Mouse (Mus musculus) cerebellum, postnatal 36 days (tissue): ENCODE measurements at regions not wholly inside any gene's neighbourhood (a gene's known extent, or its start where the extent isn't known, plus 50 kb on each side); places are given as distances from the start of the nearest gene placed in this dataset.
"Not testable (repeated sequence)": the region's sequence is repeated elsewhere in the genome, so short reads cannot be mapped to it uniquely, and the experiment has no call there.

ENCODE experiments used
- DNase-seq, 2 experiments: peaks; one replicate each; pipeline ENCODE4 v3.0.0; 2021 to 2022; ENCODE audit warnings: mixed read lengths in 2 of 2

DNA sequence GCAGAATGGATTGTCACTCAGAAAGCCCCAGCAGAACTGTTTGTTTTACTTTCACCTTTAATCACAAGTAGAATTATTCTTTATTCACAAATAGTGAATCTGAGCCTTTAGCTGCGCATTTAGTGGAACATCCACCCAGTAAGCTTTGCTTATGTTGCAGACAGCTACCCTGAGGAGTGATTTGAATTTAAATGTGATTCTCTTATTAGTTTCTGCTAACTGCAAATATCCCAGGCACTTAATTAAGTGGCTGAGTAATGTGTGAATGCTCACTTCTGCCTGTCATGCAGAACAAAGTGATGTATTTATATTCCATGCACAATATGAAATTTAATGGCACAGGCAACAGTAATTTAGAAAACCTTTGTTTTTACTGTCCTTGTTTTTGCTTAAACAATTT is 344.4 kb upstream of the Nova1 start:
- DNase-seq = no peak

DNA sequence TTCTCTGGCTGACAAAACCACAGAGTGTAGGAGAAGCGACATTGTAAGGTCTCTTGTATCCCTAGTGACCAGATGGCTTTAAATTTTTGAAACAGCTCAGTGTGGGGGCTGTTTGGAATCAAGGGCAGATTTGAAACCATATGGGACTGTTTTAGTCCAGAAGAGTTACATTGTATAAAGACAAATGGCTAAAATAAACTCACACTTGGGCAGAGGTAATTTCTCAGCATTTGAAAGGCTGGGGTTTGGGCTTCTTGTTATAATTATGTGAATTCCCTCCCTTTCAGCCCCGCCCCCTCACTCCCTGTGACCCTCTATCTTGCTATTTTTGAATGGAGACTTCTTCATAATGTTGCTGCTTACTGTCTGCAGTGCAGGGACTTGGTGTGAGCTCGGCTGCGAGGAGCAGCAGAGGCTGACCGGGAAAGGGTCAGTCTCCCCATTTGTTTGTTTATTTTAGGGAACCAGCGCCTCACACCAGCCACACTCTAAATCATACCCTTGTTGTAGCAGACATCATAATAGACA is 344.0 kb upstream of the Nova1 start:
- peak; percentile 47 to 64 for DNase-seq

DNA sequence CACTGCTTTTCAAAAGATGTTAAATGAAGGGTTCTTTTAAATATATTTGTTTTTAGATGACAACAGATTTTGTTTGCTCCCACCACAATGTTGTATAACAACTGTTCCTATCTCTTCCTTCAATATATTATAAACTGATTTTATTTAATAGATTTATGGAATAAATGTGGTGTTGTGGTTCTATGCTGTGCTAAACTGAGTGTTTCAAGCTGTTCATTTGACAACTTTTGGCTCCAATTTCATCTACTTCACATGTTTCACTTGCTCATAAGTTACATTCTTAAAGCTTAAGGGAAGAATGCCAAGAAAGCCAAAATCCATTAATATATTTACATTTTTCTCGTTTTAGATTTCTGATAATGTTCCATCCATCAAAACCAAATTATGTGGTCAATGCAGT is 341.9 kb upstream of the Nova1 start:
- DNase-seq = no peak

- not testable (repeated sequence) for DNase-seq
Observed at GRCm38 (mm10) chr12:47155916-47156315, 337.2 kb upstream of the Nova1 start.

GRCm38 (mm10) chr12:47140677-47141076 is 321.9 kb upstream of the Nova1 start:
- DNase-seq = no peak

DNA sequence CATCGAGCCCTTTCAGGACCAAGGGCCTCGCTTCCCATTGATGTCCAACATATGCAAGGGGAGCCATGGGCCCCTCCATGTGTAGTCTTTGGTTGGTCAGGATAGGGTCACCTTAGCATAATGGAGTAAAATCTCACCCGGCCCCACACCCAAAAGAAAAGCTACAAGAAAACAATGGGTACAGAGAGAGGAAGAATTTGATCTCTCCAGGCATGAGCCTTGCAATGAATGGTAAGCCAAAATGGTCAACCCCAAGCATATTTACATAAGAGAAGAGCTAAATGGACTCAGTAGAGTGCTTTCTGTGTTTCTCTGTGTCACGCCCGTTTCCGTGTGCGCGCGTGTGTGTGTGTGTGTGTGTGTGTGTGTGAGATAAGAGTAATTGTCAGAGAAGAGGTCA is 311.1 kb upstream of the Nova1 start:
- no peak for DNase-seq

- DNase-seq = no peak
Observed at GRCm38 (mm10) chr12:47128596-47128995, 309.9 kb upstream of the Nova1 start.

DNA sequence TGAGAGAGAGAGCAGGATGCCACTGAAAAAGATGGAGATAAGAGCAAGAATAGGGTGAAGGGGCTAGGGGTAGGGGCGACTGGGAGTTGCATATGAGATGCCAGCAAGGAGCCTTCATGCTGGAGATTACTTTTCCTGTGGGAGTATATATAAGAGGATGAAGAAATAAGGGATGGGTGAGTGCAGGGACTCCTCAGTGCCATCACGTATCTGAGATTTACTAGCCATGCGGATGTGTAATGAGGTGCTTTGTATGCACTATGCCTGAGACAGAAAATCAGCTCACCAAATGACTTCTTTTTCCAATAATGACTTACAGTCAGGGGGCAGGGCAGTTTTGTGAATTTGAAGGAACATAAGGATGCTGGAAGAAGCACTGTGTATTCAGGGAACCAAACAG is 302.7 kb upstream of the Nova1 start:
- no peak for DNase-seq

- DNase-seq = no peak
Observed at GRCm38 (mm10) chr12:47117504-47117903, 298.8 kb upstream of the Nova1 start.

- DNase-seq = no peak
Observed at GRCm38 (mm10) chr12:47089234-47089633, 270.5 kb upstream of the Nova1 start.

DNA sequence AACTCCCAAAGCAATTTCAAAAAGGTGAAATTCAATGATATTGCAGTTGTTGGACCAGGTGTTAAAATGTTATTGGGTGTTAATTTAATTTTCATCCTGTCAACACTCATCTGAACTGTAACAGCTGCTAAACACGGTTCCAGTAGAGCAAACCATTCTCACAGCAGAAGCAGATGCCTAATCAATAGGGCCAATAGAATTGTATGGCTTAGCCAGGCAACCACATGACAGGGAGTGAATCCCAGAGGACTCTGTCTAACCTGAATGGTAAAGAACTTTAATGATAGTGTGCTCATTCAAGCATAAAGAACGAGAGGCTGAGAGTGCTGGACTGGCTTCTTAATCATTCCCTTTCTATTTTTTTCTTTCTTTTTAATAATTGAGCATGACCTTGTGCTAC is 256.2 kb upstream of the Nova1 start:
- no peak for DNase-seq

DNA sequence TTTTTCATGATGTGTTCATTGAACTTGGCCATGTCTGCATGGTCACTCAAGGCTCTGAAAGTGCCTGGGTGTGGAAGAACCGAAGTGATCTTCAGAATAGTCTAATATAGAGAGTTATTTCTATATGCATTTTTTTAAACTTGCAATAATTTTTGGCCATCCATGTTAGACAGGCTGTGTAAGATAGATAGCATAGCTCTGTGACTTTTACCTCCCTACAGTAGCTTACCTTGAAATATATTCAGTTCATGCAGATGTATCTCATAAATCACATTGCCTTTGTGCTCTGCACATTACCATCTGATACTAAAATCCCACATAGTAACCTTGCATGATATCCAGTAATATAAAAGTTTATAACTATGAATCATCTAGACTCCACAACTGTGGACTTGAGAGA is 233.7 kb upstream of the Nova1 start:
- DNase-seq = no peak

- no peak for DNase-seq
Observed at GRCm38 (mm10) chr12:47020810-47021348, 202.2 kb upstream of the Nova1 start.

GRCm38 (mm10) chr12:46992343-46992742 is 173.6 kb upstream of the Nova1 start:
- no peak for DNase-seq

DNA sequence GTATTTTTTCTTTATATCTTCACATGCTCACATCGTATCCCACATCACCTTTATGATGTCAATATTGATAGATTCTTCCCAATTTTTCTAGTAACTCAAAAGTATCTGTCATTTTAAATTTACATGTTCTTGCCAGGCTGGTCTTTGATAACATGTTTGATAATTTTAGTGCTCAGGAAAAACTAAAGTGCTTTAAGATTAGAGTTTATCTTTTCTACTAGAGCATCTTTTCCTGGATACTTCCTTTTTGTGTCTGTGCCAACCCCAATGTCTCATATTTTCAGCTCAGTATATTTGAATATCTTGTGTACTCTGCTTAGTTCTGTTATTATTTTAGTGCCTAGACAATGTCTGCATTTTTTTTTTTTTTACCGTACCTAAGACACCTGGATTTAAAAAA is 170.2 kb upstream of the Nova1 start:
- DNase-seq = no peak

DNA sequence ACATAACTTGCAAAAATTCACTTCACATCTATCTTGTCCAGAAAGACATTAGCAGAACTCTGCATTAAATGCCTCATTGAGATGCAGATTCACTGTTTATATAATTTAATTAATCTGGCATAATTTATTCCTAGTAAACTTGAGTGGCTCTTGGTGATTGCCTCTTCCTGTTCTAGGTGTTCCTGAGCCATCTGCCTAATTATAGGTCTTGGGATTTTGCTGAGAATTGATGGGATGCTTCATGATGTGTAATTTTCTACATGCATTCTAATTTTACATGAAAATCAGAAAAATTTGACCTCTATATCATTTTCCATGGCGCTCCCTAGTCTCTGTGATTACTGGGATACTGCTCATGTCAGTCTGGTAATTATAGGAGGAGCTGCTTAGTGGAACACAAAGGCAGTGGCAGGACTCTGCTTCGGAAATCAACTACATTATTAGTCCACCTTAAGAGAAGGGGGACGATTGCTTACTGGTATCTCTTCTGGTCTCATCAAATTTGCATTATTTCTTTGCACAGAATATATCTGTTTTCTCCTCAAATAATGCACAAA is 131.6 kb upstream of the Nova1 start:
- DNase-seq = no peak

DNA sequence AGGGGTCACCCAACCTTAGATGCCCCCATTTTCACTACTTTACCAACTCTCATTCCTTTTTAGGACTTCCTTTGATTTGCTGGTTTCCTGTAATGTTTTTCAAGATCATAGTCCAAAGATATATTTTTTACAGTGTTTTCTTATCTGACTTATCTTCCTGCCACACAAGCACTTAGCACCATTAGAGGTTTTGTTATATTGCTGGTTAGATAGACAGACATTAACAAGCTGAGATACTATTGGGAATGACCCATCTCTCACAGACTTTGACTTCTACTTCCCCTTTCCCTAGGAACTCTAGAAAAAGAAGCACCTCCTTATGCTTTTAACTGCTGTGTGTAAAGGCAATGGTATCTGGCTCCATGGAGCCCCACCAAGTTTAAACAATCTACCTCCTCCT is 127.0 kb upstream of the Nova1 start:
- DNase-seq = no peak

DNA sequence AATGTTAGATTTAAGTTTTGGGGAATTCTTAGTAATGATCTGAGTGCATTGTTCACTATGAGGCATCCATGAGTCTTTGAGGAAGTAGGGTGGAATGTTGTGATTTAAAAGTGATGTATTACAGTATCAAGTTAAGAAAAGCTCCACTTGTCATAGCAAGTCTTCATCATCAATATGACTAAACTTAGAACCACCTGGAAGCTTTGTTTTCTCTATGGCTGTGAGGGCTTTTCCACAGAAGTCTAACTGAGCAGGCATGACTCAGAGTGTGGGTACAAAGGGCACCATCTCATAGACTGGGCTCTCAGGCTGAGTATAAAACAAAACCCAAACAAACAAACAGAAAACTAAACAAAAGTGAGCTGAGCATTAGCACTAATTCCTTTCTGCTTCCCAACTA is 112.4 kb upstream of the Nova1 start:
- DNase-seq = no peak

GRCm38 (mm10) chr12:46917286-46917685 is 98.6 kb upstream of the Nova1 start:
- DNase-seq = no peak

DNA sequence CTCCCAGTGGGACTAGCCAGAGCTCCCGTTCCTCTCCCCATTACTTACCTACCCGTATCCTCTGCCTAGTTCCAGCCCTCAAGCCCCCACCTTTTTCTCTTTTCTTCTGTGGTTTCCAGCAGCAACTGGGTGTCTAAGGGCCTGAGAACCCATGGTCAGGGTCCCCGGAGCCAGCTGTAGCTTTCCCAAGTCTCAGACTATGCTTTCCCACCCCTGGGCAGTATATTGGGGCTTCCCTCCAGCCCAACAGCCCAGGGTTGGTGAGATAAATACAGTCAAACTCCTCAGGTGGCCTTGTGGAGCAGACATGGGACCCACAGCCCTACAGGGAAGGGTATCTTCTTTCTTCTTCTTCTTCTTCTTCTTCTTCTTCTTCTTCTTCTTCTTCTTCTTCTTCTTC is 59.4 kb upstream of the Nova1 start:
- DNase-seq = no peak

DNA sequence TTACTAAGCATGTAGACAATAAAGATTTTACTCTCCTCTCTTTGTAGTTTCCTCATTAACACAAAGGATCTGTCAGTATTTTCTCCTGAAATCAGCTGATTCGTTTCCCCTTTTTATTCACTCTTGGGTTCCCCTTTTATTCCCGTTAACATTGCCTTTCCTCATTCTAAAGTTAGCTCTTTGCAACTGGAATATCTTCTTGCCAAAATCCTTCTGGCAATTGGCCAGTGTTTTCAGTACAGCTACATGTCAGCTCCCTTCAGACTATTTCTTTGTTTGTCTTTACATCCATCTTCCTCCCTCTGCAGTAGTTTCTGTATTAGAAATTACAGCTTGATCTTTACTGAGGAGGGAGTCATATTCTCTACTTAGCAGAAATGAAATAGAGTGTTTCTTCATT is 51.4 kb upstream of the Nova1 start:
- DNase-seq = no peak
